Mouse (Mus musculus) cortical plate, adult 2 months (tissue): ENCODE measurements around the gene Trim72.

ENCODE experiments used
- CTCF ChIP-seq: fragments of 200-500 bp; IDR thresholded peaks from 2 replicates; pipeline ENCODE4 v1.5.1; 2011; ENCODE audit warnings: mild to moderate bottlenecking, control low read depth, low read length; ENCODE audit not compliant: insufficient read depth; ENCODE audit errors: extremely low read depth
- POLR2A ChIP-seq: fragments of 200-500 bp; IDR thresholded peaks from 2 replicates; pipeline ENCODE4 v1.6.1; 2011; ENCODE audit warnings: mild to moderate bottlenecking, low read length, control low read depth; ENCODE audit not compliant: insufficient read depth; ENCODE audit errors: extremely low read depth

GRCm38 (mm10) chr7:128048819-128049218 is 45.1 kb downstream of the Trim72 start:
- TF ChIP-seq CTCF (no peak), POLR2A (no peak)
